Mouse (Mus musculus) lung, adult 2 months (tissue): ENCODE measurements around the gene Krt39. TPM values are rescaled to one million over a fixed set of nuclear protein-coding genes. Genes with fewer than 3 reads are reported as not detected.

Source experiments
- DNase-seq: peaks from one replicate; pipeline ENCODE4 v3.0.0; 2022
- H3K4me1 ChIP-seq: fragments of 200-500 bp; 2 replicates; pipeline ENCODE4 v1.6.1; 2011; ENCODE audit warnings: low read length; ENCODE audit not compliant: control insufficient read depth, insufficient read depth
- H3K4me3 ChIP-seq: fragments of 200-500 bp; replicated peaks from 2 replicates; pipeline ENCODE3; 2011; ENCODE audit warnings: low read depth, mild to moderate bottlenecking, control low read depth, low read length; ENCODE audit errors: extremely low read depth
- CTCF ChIP-seq: fragments of 200-500 bp; IDR thresholded peaks from 2 replicates; pipeline ENCODE4 v1.5.1; 2011; ENCODE audit warnings: mild to moderate bottlenecking, low read length, control low read depth; ENCODE audit not compliant: insufficient read depth
- POLR2A ChIP-seq: fragments of 200-500 bp; IDR thresholded peaks from 2 replicates; pipeline ENCODE4 v1.6.1; 2011; ENCODE audit warnings: low read depth, mild to moderate bottlenecking, control low read depth, low read length, borderline replicate concordance; ENCODE audit errors: extremely low read depth
- WGBS: fragments of 180-500 bp; shearing (Covaris S2); methylation state at CpG from one replicate; pipeline ENCODE4 v1.1.7; 2018; 5-methylcytosine and 5-hydroxymethylcytosine counted together
- polyA plus RNA-seq: library from polyadenylated mRNA; depleted of rRNA; stranded (reverse); fragments of >200 nt; gene quantifications from 2 replicates; pipeline ENCODE4 v1.2.3, GENCODE M21; 2012

Krt39 gene
- polyA plus RNA-seq, 1 experiment, result not detected

DNA sequence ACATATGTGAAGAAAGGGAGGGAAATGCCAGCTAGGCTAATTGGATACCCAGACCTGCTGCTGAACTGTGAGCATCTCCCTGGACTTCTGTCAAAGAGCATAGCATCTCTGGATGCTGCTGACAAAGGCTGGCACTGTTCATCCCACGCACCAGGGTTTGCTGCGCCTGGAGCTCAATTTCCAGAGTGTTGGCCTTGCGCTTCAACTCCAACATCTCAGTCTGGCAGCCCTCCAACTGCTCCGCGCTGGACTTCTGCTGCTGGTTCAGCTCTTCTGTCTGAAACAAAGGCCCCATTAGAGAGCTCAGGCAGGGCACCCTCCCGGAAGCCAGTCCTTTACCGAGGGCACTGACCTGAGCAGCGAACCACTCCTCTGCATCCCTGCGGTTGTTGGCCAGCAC, 18.6 kb upstream of the Krt39 start:
- no peak overlapping the region for H3K4me3 ChIP-seq
- DNase-seq, result no peak
- no peaks in the 10 kb centered on the region for H3K4me1 ChIP-seq
- WGBS, result 44% methylated on average over 9 of the region's 9 CpGs
- TF ChIP-seq CTCF (no peak), POLR2A (no peak)

DNA sequence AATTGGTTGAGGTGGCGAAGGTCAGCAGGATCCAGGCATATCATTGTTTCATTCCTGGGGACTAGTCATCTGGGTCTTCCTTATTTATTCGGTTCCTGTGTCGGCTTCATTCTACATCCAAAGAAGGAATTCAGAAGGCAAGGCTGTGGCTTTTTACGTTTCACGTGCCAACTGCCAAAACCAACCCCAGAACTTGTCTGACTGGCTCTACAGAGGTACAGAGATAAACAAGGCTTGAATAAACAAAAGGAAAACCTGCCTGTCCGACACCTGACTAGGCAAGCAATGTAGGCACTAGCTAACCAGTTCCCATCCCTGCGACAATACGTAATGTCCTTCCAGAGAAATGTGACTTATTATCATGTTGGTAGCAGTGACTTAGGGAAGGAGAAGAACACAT, 7.0 kb downstream of the Krt39 start:
- Histone ChIP-seq H3K4me3 (no peak overlapping the region), H3K4me1 (no peaks in the 10 kb centered on the region; the same call in 1 of the 2 replicates)
- DNase-seq, result peak; percentile 13
- TF ChIP-seq CTCF, result no peak
- WGBS, result 59% methylated on average over 8 of the region's 8 CpGs

- Histone ChIP-seq H3K4me1 (no peaks in the 10 kb centered on the region), H3K4me3 (no peak overlapping the region)
- WGBS, result 73% methylated on average over 9 of the region's 9 CpGs
- no peak for DNase-seq
- TF ChIP-seq CTCF (no peak), POLR2A (no peak)
Measured at GRCm38 (mm10) chr11:99500095-99500805, 20.9 kb downstream of the Krt39 start.

- Histone ChIP-seq H3K4me1 (no peaks in the 10 kb centered on the region; the same call in 1 of the 2 replicates), H3K4me3 (no peak overlapping the region)
- no peak for DNase-seq
- TF ChIP-seq POLR2A (no peak), CTCF (no peak)
- 67% methylated on average over 4 of the region's 4 CpGs for WGBS
Measured at GRCm38 (mm10) chr11:99496460-99496859, 24.7 kb downstream of the Krt39 start.

DNA sequence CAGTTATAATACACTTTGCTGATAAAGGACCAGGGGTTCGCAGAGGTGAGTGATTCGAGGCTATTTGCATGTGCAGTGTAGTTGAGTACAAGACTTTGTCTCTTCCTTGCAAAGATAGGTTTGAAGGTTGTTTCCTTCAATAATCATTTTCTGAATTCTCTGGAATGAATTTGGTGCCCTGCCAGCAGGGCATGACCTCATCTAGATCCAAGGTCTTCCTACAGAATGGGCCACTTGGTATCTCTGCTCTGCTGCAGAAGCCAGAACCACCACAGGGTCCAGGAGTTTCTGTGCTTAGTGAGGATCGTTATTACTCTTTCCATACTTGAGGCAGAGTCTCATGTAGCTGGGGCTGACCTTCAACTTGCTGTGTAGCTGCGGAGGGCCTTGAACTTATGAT, 26.4 kb downstream of the Krt39 start:
- 88% methylated on average over 4 of the region's 4 CpGs for WGBS
- TF ChIP-seq POLR2A (no peak), CTCF (no peak)
- DNase-seq, result no peak
- Histone ChIP-seq H3K4me1 (no peaks in the 10 kb centered on the region; the same call in 1 of the 2 replicates), H3K4me3 (no peak overlapping the region)

GRCm38 (mm10) chr11:99493574-99493850, 27.6 kb downstream of the Krt39 start:
- H3K4me1 ChIP-seq, result no peaks in the 10 kb centered on the region; the same call in 1 of the 2 replicates
- no peak overlapping the region for H3K4me3 ChIP-seq
- no peak for TF ChIP-seq POLR2A
- no peak for TF ChIP-seq CTCF
- DNase-seq, result no peak
- 20% methylated on average over 5 of the region's 5 CpGs for WGBS

GRCm38 (mm10) chr11:99492733-99493573, 28.2 kb downstream of the Krt39 start, which contains the start of gene Krt23:
TSS of gene Krt23 (minus strand) at chr11:99493137.
- TF ChIP-seq POLR2A, result peak; percentile 66; the same call in 1 of the 2 replicates
- TF ChIP-seq CTCF, result no peak
- DNase-seq, result peak; percentile 30
- Histone ChIP-seq H3K4me3 (peak within 1 kb of the TSS; percentile 66), H3K4me1 (no peaks in the 10 kb centered on the region; the same call in 1 of the 2 replicates)
- 59% methylated on average over 22 of the region's 22 CpGs for WGBS

- H3K4me1 ChIP-seq, result no peaks in the 10 kb centered on the region; the same call in 1 of the 2 replicates
- WGBS, result 51% methylated on average over 8 of the region's 8 CpGs
- TF ChIP-seq POLR2A, result no peak
- TF ChIP-seq CTCF, result no peak
Measured at GRCm38 (mm10) chr11:99491040-99491439, 30.1 kb downstream of the Krt39 start.

GRCm38 (mm10) chr11:99490624-99491023, 30.5 kb downstream of the Krt39 start:
- TF ChIP-seq CTCF, result no peak
- no peak for TF ChIP-seq POLR2A

More at GRCm38 (mm10) chr11:99491040-99491439, 30.1 kb downstream of the Krt39 start:
- H3K4me3 ChIP-seq, result peak overlapping the region; percentile 30
- DNase-seq, result no peak

DNA sequence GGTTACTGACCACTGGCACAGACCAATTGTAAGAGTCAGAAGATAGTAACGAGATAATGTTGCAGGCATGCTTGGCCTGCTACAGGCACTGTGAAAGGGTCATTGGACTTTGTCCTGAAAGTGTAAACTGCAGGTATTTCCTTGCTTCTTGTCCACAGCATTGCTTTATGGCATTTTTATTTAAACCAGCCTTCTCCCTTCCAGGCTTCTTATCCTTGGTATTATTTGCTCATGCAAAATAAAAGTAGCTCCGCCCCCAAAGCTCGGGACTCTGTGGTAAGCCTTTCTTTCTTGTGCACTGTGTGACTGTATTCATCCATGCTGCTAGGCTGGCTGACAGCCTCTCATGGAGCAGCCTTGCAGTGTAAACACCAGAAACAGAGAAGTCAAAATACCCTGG, 31.9 kb downstream of the Krt39 start:
- DNase-seq, result no peak
- WGBS, result 58% methylated on average over 3 of the region's 3 CpGs
- H3K4me3 ChIP-seq, result no peak overlapping the region
- TF ChIP-seq POLR2A (no peak), CTCF (no peak)
- H3K4me1 ChIP-seq, result no peaks in the 10 kb centered on the region; the same call in 1 of the 2 replicates

More at GRCm38 (mm10) chr11:99490624-99491023, 30.5 kb downstream of the Krt39 start:
- 42% methylated on average over 4 of the region's 4 CpGs for WGBS
- Histone ChIP-seq H3K4me3 (no peak overlapping the region), H3K4me1 (no peaks in the 10 kb centered on the region; the same call in 1 of the 2 replicates)
- DNase-seq, result no peak
